ENCODE assay signal across 9 mouse cellular contexts in the genomic region with DNA sequence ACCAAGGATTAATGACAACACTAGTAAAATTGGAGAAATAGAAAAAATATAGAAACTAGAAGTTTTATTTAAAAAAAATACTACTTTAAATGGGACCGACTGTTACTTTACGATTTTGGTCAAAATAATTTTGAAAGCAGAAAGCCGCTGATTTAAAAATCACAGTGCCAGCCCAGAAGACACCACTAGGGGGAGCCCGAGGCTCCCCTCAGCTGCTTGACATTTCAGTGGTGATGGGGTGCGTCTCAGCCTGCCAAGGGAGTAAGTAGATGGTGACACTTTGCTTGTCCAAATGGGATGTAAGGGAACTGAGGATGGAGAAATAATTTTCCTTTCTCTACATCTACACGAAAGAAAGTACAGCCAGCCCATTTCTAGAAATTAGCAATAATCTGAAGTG.
DNase-seq lines count a peak whose midpoint lies in the region; TF ChIP-seq lines count a peak whose summit lies in the region.
"Had no signal": no experiment of that assay in that cellular context is flagged by ENCODE, and none has a peak within 500 bp of the region (broad histone marks: within the 10 kb centered on the region; RNA-seq: fewer than 3 reads in every experiment).

No protein-coding gene starts in this region.

- peak; percentile 78 for TF ChIP-seq CTCF in kidney, adult 2 months (conservative IDR thresholded peaks at IDR 0.05; ENCODE audit: insufficient read depth, insufficient read length, low read depth, low read length)

- H3K4me3 ChIP-seq in kidney, adult 2 months (ENCODE audit: insufficient read depth, low read depth, low read length) = no peak overlapping the region
- H3K4me3 ChIP-seq: myocyte had no signal

- H3K36me3 ChIP-seq in kidney, adult 2 months (ENCODE audit: control insufficient read depth, insufficient read depth, low read length) = no peaks in the 10 kb centered on the region

- intact Hi-C loops in heart, postnatal 25 days (cut with DNase I) = loop anchor here (1.0 to 2.0 kb wide), 2 partner anchors 27 to 621 kb away; no protein-coding TSS in a partner anchor
- intact Hi-C loops in left cerebral cortex, postnatal 4 days (cut with DNase I) = loop anchor here (5.0 to 10.0 kb wide), 2 partner anchors 255 to 583 kb away; partner anchors contain the start of gene Ankrd50

- WGBS in kidney, adult 2 months = 10% methylated on average over 6 of the region's 6 CpGs

- H3K27me3 ChIP-seq in kidney, adult 2 months (replicated peaks; ENCODE audit: control insufficient read depth, insufficient read depth, low read length) = no peaks in the 10 kb centered on the region

- no peak overlapping the region for H3K27ac ChIP-seq in kidney, adult 2 months (ENCODE audit: insufficient read depth, low read depth, low read length)

- H3K4me1 ChIP-seq in kidney, adult 2 months (ENCODE audit: control insufficient read depth, insufficient read depth, low read length) = no peaks in the 10 kb centered on the region

- DNase-seq in kidney, adult 2 months = peak; percentile 66
- DNase-seq in kidney, adult 11 months = no peak
- peak; percentile 9 for DNase-seq in MEL-GATA-1-ER (ENCODE audit: extremely low read depth, low read depth)
- DNase-seq in cerebellum, adult 9-11 months = peak; percentile 32
- peak; percentile 31 for DNase-seq in heart, postnatal 25 days (ENCODE audit: low spot score)
- DNase-seq in left cerebral cortex, postnatal 4 days = peak; percentile 75
- DNase-seq in right cerebral cortex, postnatal 10 days (ENCODE audit: low spot score in 2 of 2) = peak; percentile 70 to 83
- DNase-seq in urinary bladder, postnatal 4 days (ENCODE audit: low spot score in 2 of 2) = peak; percentile 57 to 73

- no peak for TF ChIP-seq POLR2A in kidney, adult 2 months (IDR thresholded peaks at IDR 0.05; ENCODE audit: low read depth, low read length)
